ENCODE assay signal across 8 mouse cellular contexts in the genomic region with DNA sequence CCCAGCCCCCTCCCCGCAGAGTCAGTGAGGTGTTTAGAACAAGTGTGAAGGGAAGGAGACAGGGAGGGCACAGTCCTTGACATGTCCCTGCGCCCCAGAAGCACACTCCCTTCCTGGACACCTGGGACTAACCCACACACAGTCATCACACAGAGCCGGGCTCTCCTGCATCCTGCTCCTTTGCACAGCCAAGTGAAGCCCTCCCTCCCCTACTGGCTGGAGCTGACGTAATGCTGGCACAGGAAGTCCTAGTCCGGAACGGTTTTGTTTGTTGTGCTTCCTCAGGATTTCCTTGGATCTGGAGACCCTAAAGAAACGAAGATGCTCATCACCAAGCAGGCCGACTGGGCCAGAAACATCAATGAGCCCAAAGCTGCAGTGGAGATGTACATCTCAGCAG. TPM values are rescaled to one million over a fixed set of nuclear protein-coding genes. Genes with fewer than 3 reads are reported as not detected.
DNase-seq lines count a peak whose midpoint lies in the region; ATAC-seq and TF ChIP-seq lines count a peak whose summit lies in the region.

No protein-coding gene starts in this region.

- 54% methylated on average over 8 of the region's 8 CpGs for WGBS in embryonic facial prominence, embryonic 15.5 days
- 33% methylated on average over 8 of the region's 8 CpGs for WGBS in lung, postnatal 0 days

- H3K36me3 ChIP-seq in embryonic facial prominence, embryonic 15.5 days: peaks cover 25% of the 10 kb centered on the region
- H3K36me3 ChIP-seq in lung, postnatal 0 days (ENCODE audit: insufficient read depth, low read length): no peaks in the 10 kb centered on the region

- no peaks in the 10 kb centered on the region for H3K9me3 ChIP-seq in embryonic facial prominence, embryonic 15.5 days (replicated peaks)
- no peaks in the 10 kb centered on the region for H3K9me3 ChIP-seq in lung, postnatal 0 days (ENCODE audit: low read length)

- no peak overlapping the region for H3K9ac ChIP-seq in embryonic facial prominence, embryonic 15.5 days
- H3K9ac ChIP-seq in lung, postnatal 0 days (replicated peaks; ENCODE audit: low read depth): no peak overlapping the region

- H3K4me1 ChIP-seq in embryonic facial prominence, embryonic 15.5 days: no peaks in the 10 kb centered on the region
- H3K4me1 ChIP-seq in lung, postnatal 0 days (ENCODE audit: insufficient read depth, low read depth, low read length): peaks cover 10% of the 10 kb centered on the region; the same call in 1 of the 2 replicates

- H3K27me3 ChIP-seq in embryonic facial prominence, embryonic 15.5 days: no peaks in the 10 kb centered on the region
- no peaks in the 10 kb centered on the region for H3K27me3 ChIP-seq in lung, postnatal 0 days (replicated peaks; ENCODE audit: insufficient read depth, low read length)

- H3K27ac ChIP-seq in embryonic facial prominence, embryonic 15.5 days (replicated peaks): peak overlapping the region; percentile 48; the same call in 1 of the 2 replicates
- H3K27ac ChIP-seq in lung, postnatal 0 days (ENCODE audit: low read length): peak overlapping the region; percentile 74

- H3K4me3 ChIP-seq in embryonic facial prominence, embryonic 15.5 days (replicated peaks): no peak overlapping the region
- H3K4me3 ChIP-seq in lung, postnatal 0 days (ENCODE audit: low read depth, low read length): no peak overlapping the region

- ATAC-seq in embryonic facial prominence, embryonic 15.5 days (ENCODE audit: insufficient number of reproducible peaks, low FRiP score, low TSS enrichment, low read depth): 0 out of 2 replicates have a peak, but pooled peaks have one; percentile 9
- peak; percentile 95 for ATAC-seq in lung, postnatal 0 days
- no peak for ATAC-seq in activated CD4-positive, CD25-positive, alpha-beta regulatory T cell, adult 4 months

- peak; percentile 96 for TF ChIP-seq EP300 in lung, postnatal 0 days (IDR thresholded peaks at IDR 0.05)

- H3K4me2 ChIP-seq in embryonic facial prominence, embryonic 15.5 days (replicated peaks): no peak overlapping the region
- no peak overlapping the region for H3K4me2 ChIP-seq in lung, postnatal 0 days (replicated peaks; ENCODE audit: low read depth, low read length)

- peak; percentile 51 for DNase-seq in cerebellum, adult 11-12 months
- DNase-seq in cerebellum, adult 9-11 months: no peak
- DNase-seq in kidney, adult 11 months: peak; percentile 83
- peak; percentile 89 for DNase-seq in lung, postnatal 0 days (ENCODE audit: low spot score)
- no peak for DNase-seq in Muller cell, postnatal 12 days (ENCODE audit: inconsistent ontology term)
- no peak for DNase-seq in frontal cortex, postnatal 14 days (ENCODE audit: low spot score in 2 of 2)

- peak; percentile 10; the same call in 1 of the 2 replicates for TF ChIP-seq CTCF in lung, postnatal 0 days (IDR thresholded peaks at IDR 0.05)

RNA-seq across cellular contexts. Expression of gene Rho, which starts 21.6 kb away (rescaled TPM):
- polyA plus RNA-seq in embryonic facial prominence, embryonic 15.5 days (2015; fragmentation: Nextera tagmentation; extraction: Ambion mirVana): 0.12 and 0.53 TPM in 2 replicates
- polyA plus RNA-seq in lung, postnatal 0 days (2015; fragmentation: Nextera tagmentation; extraction: Ambion mirVana): 0.04 TPM in 1 of 2 replicates, not detected in the other
- not detected for polyA plus RNA-seq in activated CD4-positive, CD25-positive, alpha-beta regulatory T cell, adult 4 months (2017; shearing (Covaris generic))

RNA-seq across cellular contexts. Expression of gene H1foo, which starts 34.8 kb away (rescaled TPM):
- not detected in 2 replicates for polyA plus RNA-seq in embryonic facial prominence, embryonic 15.5 days (2015; fragmentation: Nextera tagmentation; extraction: Ambion mirVana)
- polyA plus RNA-seq in lung, postnatal 0 days (2015; fragmentation: Nextera tagmentation; extraction: Ambion mirVana): not detected in 2 replicates
- polyA plus RNA-seq in activated CD4-positive, CD25-positive, alpha-beta regulatory T cell, adult 4 months (2017; shearing (Covaris generic)): under 1 TPM in 1 of 2 experiments, not detected in 1; 0.52 TPM

RNA-seq across cellular contexts. Expression of gene Ift122, which starts 56.7 kb away (rescaled TPM):
- 23.2 and 25.0 TPM in 2 replicates for polyA plus RNA-seq in embryonic facial prominence, embryonic 15.5 days (2015; fragmentation: Nextera tagmentation; extraction: Ambion mirVana)
- polyA plus RNA-seq in lung, postnatal 0 days (2015; fragmentation: Nextera tagmentation; extraction: Ambion mirVana): 8.3 and 10.4 TPM in 2 replicates
- polyA plus RNA-seq in activated CD4-positive, CD25-positive, alpha-beta regulatory T cell, adult 4 months (2017; shearing (Covaris generic)): 1 to 10 TPM; 2.3 to 2.7 TPM

RNA-seq across cellular contexts. Expression of gene Mbd4, which starts 56.8 kb away (rescaled TPM):
- 18.4 and 18.5 TPM in 2 replicates for polyA plus RNA-seq in embryonic facial prominence, embryonic 15.5 days (2015; fragmentation: Nextera tagmentation; extraction: Ambion mirVana)
- polyA plus RNA-seq in lung, postnatal 0 days (2015; fragmentation: Nextera tagmentation; extraction: Ambion mirVana): 4.5 and 6.7 TPM in 2 replicates
- polyA plus RNA-seq in activated CD4-positive, CD25-positive, alpha-beta regulatory T cell, adult 4 months (2017; shearing (Covaris generic)): 10 to 100 TPM in 1 of 2 experiments, 1 to 10 TPM in 1; 8.7 to 10.4 TPM

Comparison
In these comparisons a context has a peak if more than half of its experiments do, and no peak if none do; other contexts are left out.
1. DNase-seq: peak in cerebellum, adult 11-12 months (single experiment), kidney, adult 11 months (single experiment) and lung, postnatal 0 days (single experiment); none in cerebellum, adult 9-11 months (single experiment), Muller cell, postnatal 12 days (single experiment) and frontal cortex, postnatal 14 days (0 of 2).